Mouse (Mus musculus) liver, embryonic 14.5 days (tissue): ENCODE results near the gene Rab37.

ENCODE experiments used
- CTCF ChIP-seq: IDR thresholded peaks from 2 replicates; pipeline ENCODE4 v1.5.1; 2016; ENCODE audit warnings: antibody characterized with exemption, low read depth, control low read depth
- EP300 ChIP-seq: IDR thresholded peaks from 2 replicates; pipeline ENCODE4 v1.6.1; 2016; ENCODE audit warnings: antibody characterized with exemption, low read depth

GRCm38 (mm10) chr11:115164341-115164975 is 73.2 kb downstream of the Rab37 start:
- no peak for TF ChIP-seq CTCF
- TF ChIP-seq EP300, result no peak
